Mouse (Mus musculus) embryonic fibroblast, embryonic 13.5 days (primary cell): ENCODE results near the gene Tax1bp1.

Experiments used
- CTCF ChIP-seq: IDR thresholded peaks from 2 replicates; pipeline ENCODE4 v1.5.1; 2011; ENCODE audit warnings: mild to moderate bottlenecking, control low read depth, low read length, moderate library complexity, borderline replicate concordance; ENCODE audit not compliant: insufficient read depth
- POLR2A ChIP-seq: IDR thresholded peaks from 2 replicates; pipeline ENCODE4 v1.6.1; 2011; ENCODE audit warnings: low read depth, mild to moderate bottlenecking, control low read depth, low read length, moderate library complexity

GRCm38 (mm10) chr6:52674541-52674940 is 39.0 kb upstream of the Tax1bp1 start:
- TF ChIP-seq CTCF (no peak), POLR2A (no peak)
